Mouse (Mus musculus): ENCODE data around the gene Dennd2c. TPM values are rescaled to one million over a fixed set of nuclear protein-coding genes. Genes with fewer than 3 reads are reported as not detected.
"Not testable (repeated sequence)": the region's sequence is repeated elsewhere in the genome, so short reads cannot be mapped to it uniquely, and the experiment has no call there.

The Dennd2c gene
- polyA plus RNA-seq, 1 experiment from 2014 or later, result 1.8 TPM

GRCm38 (mm10) chr3:103211101-103211500, 108.7 kb downstream of the Dennd2c start:
- Histone ChIP-seq H3K27ac (replicated peaks) (no peak overlapping the region), H3K9me3 (replicated peaks) (no peaks in the 10 kb centered on the region), H3K36me3 (no peaks in the 10 kb centered on the region), H3K4me1 (no peaks in the 10 kb centered on the region), H3K27me3 (ENCODE audit: low read depth, poor library complexity, severe bottlenecking) (no peaks in the 10 kb centered on the region), H3K4me3 (no peak overlapping the region)
- DNase-seq (ENCODE audit: low spot score), result no peak
- WGBS, result 90% methylated on average over 2 of the region's 2 CpGs

- WGBS, result 85% methylated on average over 1 of the region's 1 CpGs
- H3K4me1 ChIP-seq, result no peaks in the 10 kb centered on the region
- no peak overlapping the region for H3K4me3 ChIP-seq
- no peaks in the 10 kb centered on the region for H3K9me3 ChIP-seq (replicated peaks)
- no peaks in the 10 kb centered on the region for H3K36me3 ChIP-seq
- no peak overlapping the region for H3K27ac ChIP-seq (replicated peaks)
- no peaks in the 10 kb centered on the region for H3K27me3 ChIP-seq (ENCODE audit: low read depth, poor library complexity, severe bottlenecking)
- no peak for DNase-seq (ENCODE audit: low spot score)
Observed at GRCm38 (mm10) chr3:103212142-103212541, 109.7 kb downstream of the Dennd2c start.

GRCm38 (mm10) chr3:103213537-103213936, 111.1 kb downstream of the Dennd2c start:
- no peaks in the 10 kb centered on the region for H3K9me3 ChIP-seq (replicated peaks)
- no peaks in the 10 kb centered on the region for H3K4me1 ChIP-seq
- DNase-seq (ENCODE audit: low spot score), result no peak
- no peaks in the 10 kb centered on the region for H3K36me3 ChIP-seq
- H3K27me3 ChIP-seq (ENCODE audit: low read depth, poor library complexity, severe bottlenecking), result no peaks in the 10 kb centered on the region
- H3K27ac ChIP-seq (replicated peaks), result no peak overlapping the region
- 83% methylated on average over 5 of the region's 5 CpGs for WGBS
- no peak overlapping the region for H3K4me3 ChIP-seq

- Histone ChIP-seq H3K36me3 (no peaks in the 10 kb centered on the region), H3K4me1 (no peaks in the 10 kb centered on the region), H3K9me3 (replicated peaks) (no peaks in the 10 kb centered on the region), H3K4me3 (no peak overlapping the region), H3K27ac (replicated peaks) (no peak overlapping the region), H3K27me3 (ENCODE audit: low read depth, poor library complexity, severe bottlenecking) (no peaks in the 10 kb centered on the region)
- no peak for DNase-seq (ENCODE audit: low spot score)
- WGBS, result 86% methylated on average over 8 of the region's 8 CpGs
Observed at GRCm38 (mm10) chr3:103214593-103215285, 112.3 kb downstream of the Dennd2c start.

GRCm38 (mm10) chr3:103215399-103215798, 113.0 kb downstream of the Dennd2c start:
- H3K36me3 ChIP-seq; H3K27me3 ChIP-seq (ENCODE audit: low read depth, poor library complexity, severe bottlenecking); H3K9me3 ChIP-seq (replicated peaks); H3K27ac ChIP-seq (replicated peaks); H3K4me3 ChIP-seq; DNase-seq (ENCODE audit: low spot score); H3K4me1 ChIP-seq: not testable (repeated sequence)
- 93% methylated on average over 8 of the region's 8 CpGs for WGBS

Other genes starting within 250 kb of the Dennd2c start
- gene Sycp1, start 166.5 kb upstream of the Dennd2c start, polyA plus RNA-seq (2016; fragmentation: Nextera tagmentation; extraction: Ambion mirVana), result not detected in 2 replicates
- 0.05 and 0.24 TPM in 2 replicates for gene Nr1h5, start 138.5 kb upstream of the Dennd2c start, polyA plus RNA-seq (2016; fragmentation: Nextera tagmentation; extraction: Ambion mirVana)
- 81.3 and 92.9 TPM in 2 replicates for gene Sike1, start 106.9 kb upstream of the Dennd2c start, polyA plus RNA-seq (2016; fragmentation: Nextera tagmentation; extraction: Ambion mirVana)
- 448 and 507 TPM in 2 replicates for gene Csde1, start 82.2 kb upstream of the Dennd2c start, polyA plus RNA-seq (2016; fragmentation: Nextera tagmentation; extraction: Ambion mirVana)
- gene Nras, start 44.3 kb upstream of the Dennd2c start, polyA plus RNA-seq (2016; fragmentation: Nextera tagmentation; extraction: Ambion mirVana), result 161 and 170 TPM in 2 replicates
- not detected in 2 replicates for gene Ampd1, start 28.6 kb upstream of the Dennd2c start, polyA plus RNA-seq (2016; fragmentation: Nextera tagmentation; extraction: Ambion mirVana)
- gene Bcas2, start 69.1 kb downstream of the Dennd2c start, polyA plus RNA-seq (2016; fragmentation: Nextera tagmentation; extraction: Ambion mirVana), result 227 and 230 TPM in 2 replicates
- 29.3 and 31.1 TPM in 2 replicates for gene Trim33, start 176.7 kb downstream of the Dennd2c start, polyA plus RNA-seq (2016; fragmentation: Nextera tagmentation; extraction: Ambion mirVana)

Measured in midbrain, embryonic 10.5 days (tissue).